Mouse (Mus musculus) forebrain, embryonic 14.5 days (tissue): ENCODE results near the gene Fam13a. TPM values are rescaled to one million over a fixed set of nuclear protein-coding genes. Genes with fewer than 3 reads are reported as not detected.
A peak's percentile ranks its signal among the peaks of the same experiment; 100 is the strongest.

Source experiments
- ATAC-seq: fragments of 200-750 bp; cut with Nextera tagmentation; 2 replicates; pipeline ENCODE4 v1.8.0; 2017; ENCODE audit warnings: mild to moderate bottlenecking, moderate library complexity
- DNase-seq: peaks from one replicate; pipeline ENCODE4 v3.0.0-alpha.2; 2015; ENCODE audit warnings: low spot score
- H3K27ac ChIP-seq: fragments of 300-500 bp; sonication (generic); 2 replicates; pipeline ENCODE4 v1.5.1; 2014; ENCODE audit warnings: low read depth, mild to moderate bottlenecking, control low read depth, low read length, moderate library complexity
- H3K27me3 ChIP-seq: fragments of 300-500 bp; sonication (generic); replicated peaks from 2 replicates; pipeline ENCODE4 v1.6.1; 2014; ENCODE audit warnings: low read length, control low read depth, mixed read lengths; ENCODE audit not compliant: control insufficient read depth, insufficient read depth
- H3K36me3 ChIP-seq: fragments of 300-500 bp; sonication (generic); 2 replicates; pipeline ENCODE4 v1.6.1; 2014; ENCODE audit warnings: low read length, control low read depth; ENCODE audit not compliant: control insufficient read depth, insufficient read depth
- H3K4me1 ChIP-seq: fragments of 300-500 bp; sonication (generic); 2 replicates; pipeline ENCODE4 v1.6.1; 2014; ENCODE audit warnings: antibody characterized with exemption, low read length, control low read depth; ENCODE audit not compliant: control insufficient read depth, insufficient read depth
- H3K4me2 ChIP-seq: fragments of 300-500 bp; sonication (generic); 2 replicates; pipeline ENCODE4 v1.6.1; 2014; ENCODE audit warnings: mild to moderate bottlenecking, control low read depth, low read length
- H3K4me3 ChIP-seq: fragments of 300-500 bp; sonication (generic); 2 replicates; pipeline ENCODE4 v1.5.1; 2014; ENCODE audit warnings: low read depth, low read length, control low read depth
- H3K9ac ChIP-seq: fragments of 300-500 bp; sonication (generic); 2 replicates; pipeline ENCODE4 v1.6.1; 2014; ENCODE audit warnings: mild to moderate bottlenecking, low read length, control low read depth, moderate library complexity
- H3K9me3 ChIP-seq: fragments of 300-500 bp; sonication (generic); replicated peaks from 2 replicates; pipeline ENCODE4 v1.6.1; 2016; ENCODE audit warnings: low read length, control low read depth, mixed read lengths; ENCODE audit not compliant: control insufficient read depth
- WGBS: fragments of 180-500 bp; shearing (Covaris S2); extraction: QIAGEN DNeasy Blood & Tissue Kit; methylation state at CpG from one replicate; pipeline ENCODE4 v1.1.7; 2014; 5-methylcytosine and 5-hydroxymethylcytosine counted together
- polyA plus RNA-seq: library from polyadenylated mRNA; unstranded; fragments of >200 nt; fragmentation: Nextera tagmentation; extraction: Ambion mirVana; gene quantifications from 2 replicates; pipeline ENCODE4 v1.2.1, GENCODE M21; 2014

Fam13a gene
- polyA plus RNA-seq, 1 experiment from 2014 or later = 6.5 TPM

DNA sequence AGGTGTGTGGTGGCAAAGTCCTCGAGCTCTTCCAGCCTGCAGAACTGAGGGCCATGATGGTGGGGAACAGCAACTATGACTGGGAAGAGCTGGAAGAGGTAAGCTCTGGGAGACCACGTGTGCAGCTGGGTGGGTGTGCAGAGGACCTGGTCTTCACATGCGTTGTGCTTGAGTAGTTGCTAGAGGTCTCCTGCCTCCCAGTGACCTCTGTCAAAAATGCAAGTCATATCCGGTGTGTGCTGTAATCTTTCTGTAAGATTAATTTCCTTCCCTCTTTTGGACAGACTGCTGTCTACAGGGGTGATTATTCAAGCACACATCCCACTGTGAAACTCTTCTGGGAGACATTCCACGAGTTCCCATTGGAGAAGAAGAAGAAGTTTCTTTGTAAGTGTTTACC, 107.9 kb downstream of the Fam13a start:
- Histone ChIP-seq H3K27ac (no peak overlapping the region), H3K4me2 (no peak overlapping the region), H3K9me3 (no peaks in the 10 kb centered on the region), H3K4me3 (no peak overlapping the region), H3K36me3 (peaks cover 3% of the 10 kb centered on the region; the same call in 1 of the 2 replicates), H3K27me3 (no peaks in the 10 kb centered on the region), H3K4me1 (no peaks in the 10 kb centered on the region), H3K9ac (no peak overlapping the region)
- DNase-seq (no peak), ATAC-seq (no peak)
- WGBS = 83% methylated on average over 5 of the region's 5 CpGs

DNA sequence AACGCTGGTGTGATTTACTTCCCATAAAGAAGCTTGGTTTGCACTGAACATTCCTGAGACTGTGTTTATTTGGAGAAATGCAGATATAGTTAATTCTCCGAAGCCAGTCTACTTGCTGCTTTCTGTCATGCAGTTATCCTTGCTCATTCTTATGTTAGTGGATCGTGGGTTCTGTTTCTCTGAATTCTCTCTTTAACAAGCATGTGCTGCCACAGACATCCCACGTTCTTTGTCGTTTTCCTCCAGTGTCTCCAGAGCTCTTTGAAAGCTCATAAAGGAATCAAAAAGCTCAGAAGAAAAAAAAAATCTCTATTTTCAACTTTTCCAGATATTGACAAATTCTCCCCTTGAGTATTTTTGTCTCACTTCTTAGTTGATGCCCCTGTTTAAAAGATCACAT, 110.4 kb downstream of the Fam13a start:
- no peak for ATAC-seq
- WGBS = 87% methylated on average over 5 of the region's 5 CpGs

DNA sequence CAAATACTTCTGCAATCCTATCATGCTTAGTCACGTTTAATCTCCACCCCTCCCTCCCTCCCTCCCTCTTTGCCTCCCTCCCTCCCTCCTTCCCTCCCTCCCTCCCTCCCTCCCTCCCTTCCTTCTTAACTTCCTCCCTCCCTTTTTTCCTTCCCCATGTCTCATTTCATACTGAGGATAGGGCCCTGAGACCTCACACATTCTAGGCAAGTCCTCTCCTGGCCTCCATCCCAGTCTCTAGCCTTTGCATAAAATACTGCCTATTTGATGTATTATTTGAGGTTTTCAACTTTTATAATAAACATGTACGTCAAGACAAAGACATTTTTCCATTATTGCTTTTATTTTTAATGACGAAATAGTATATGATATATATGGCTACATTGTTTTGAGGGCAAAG, 110.8 kb downstream of the Fam13a start:
- H3K27ac ChIP-seq = no peak overlapping the region
- 88% methylated on average over 3 of the region's 3 CpGs for WGBS
- ATAC-seq (no peak), DNase-seq (no peak)
- no peaks in the 10 kb centered on the region for H3K27me3 ChIP-seq
- H3K4me2 ChIP-seq = no peak overlapping the region
- H3K9me3 ChIP-seq = no peaks in the 10 kb centered on the region
- no peaks in the 10 kb centered on the region for H3K4me1 ChIP-seq
- H3K9ac ChIP-seq = no peak overlapping the region
- H3K36me3 ChIP-seq = peaks cover 1% of the 10 kb centered on the region; the same call in 1 of the 2 replicates
- no peak overlapping the region for H3K4me3 ChIP-seq

More for the DNA sequence above, 110.4 kb downstream of the Fam13a start:
- no peak overlapping the region for H3K4me3 ChIP-seq
- H3K27me3 ChIP-seq = no peaks in the 10 kb centered on the region
- no peaks in the 10 kb centered on the region for H3K4me1 ChIP-seq
- H3K4me2 ChIP-seq = no peak overlapping the region
- H3K27ac ChIP-seq = no peak overlapping the region
- no peak for DNase-seq
- peaks cover 3% of the 10 kb centered on the region; the same call in 1 of the 2 replicates for H3K36me3 ChIP-seq
- no peak overlapping the region for H3K9ac ChIP-seq
- H3K9me3 ChIP-seq = no peaks in the 10 kb centered on the region

DNA sequence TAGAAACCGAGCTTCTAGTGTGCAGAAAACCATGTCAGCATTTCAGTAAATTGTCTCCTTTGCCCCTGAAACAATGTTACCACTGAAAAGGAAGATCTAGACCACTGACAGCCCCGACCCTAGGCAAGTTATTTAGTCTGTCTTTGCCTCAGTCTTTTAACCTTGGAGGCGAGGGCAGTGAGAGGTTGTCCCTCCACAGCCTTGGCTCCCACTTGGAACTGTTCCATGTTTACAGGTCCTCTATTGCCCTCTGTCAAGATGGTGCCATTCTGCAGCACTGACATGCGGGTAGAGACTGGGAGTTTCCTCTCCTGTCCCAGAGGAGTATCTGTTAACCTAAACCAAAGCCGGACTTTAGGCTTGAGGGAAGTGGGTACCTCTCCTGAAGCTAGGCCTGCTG, 111.5 kb downstream of the Fam13a start:
- Histone ChIP-seq H3K27me3 (no peaks in the 10 kb centered on the region), H3K27ac (no peak overlapping the region), H3K4me3 (no peak overlapping the region), H3K9me3 (no peaks in the 10 kb centered on the region), H3K4me2 (no peak overlapping the region), H3K4me1 (no peaks in the 10 kb centered on the region), H3K36me3 (no peaks in the 10 kb centered on the region), H3K9ac (no peak overlapping the region)
- ATAC-seq = no peak
- WGBS = 87% methylated on average over 5 of the region's 5 CpGs
- DNase-seq = no peak

DNA sequence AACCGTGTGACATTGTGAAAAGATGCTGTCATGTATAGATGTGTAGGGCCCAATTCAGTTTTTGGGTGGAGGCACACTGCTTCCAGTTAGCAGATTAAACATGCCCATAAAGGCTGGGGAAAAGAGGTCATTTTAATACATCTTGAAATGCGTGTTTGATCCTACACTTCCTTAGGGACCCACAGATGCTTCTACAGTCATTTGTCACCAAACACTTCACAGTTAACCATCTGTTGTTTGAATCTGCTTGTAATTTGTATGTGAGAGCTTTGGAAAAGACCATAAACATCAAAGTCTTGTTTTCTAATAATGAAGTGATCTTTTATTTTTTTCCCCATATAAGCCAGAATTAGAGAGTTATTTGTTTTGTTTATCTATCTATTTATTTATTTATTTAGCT, 116.6 kb downstream of the Fam13a start:
- peaks cover 14% of the 10 kb centered on the region; the same call in 1 of the 2 replicates for H3K9me3 ChIP-seq
- WGBS = 54% methylated on average over 2 of the region's 2 CpGs
- no peak overlapping the region for H3K9ac ChIP-seq
- ATAC-seq (no peak), DNase-seq (peak; percentile 25)
- H3K36me3 ChIP-seq = no peaks in the 10 kb centered on the region
- peak overlapping the region; percentile 49 for H3K4me2 ChIP-seq
- H3K27ac ChIP-seq = no peak overlapping the region
- H3K4me1 ChIP-seq = peaks cover 9% of the 10 kb centered on the region
- H3K27me3 ChIP-seq = no peaks in the 10 kb centered on the region
- no peak overlapping the region for H3K4me3 ChIP-seq

DNA sequence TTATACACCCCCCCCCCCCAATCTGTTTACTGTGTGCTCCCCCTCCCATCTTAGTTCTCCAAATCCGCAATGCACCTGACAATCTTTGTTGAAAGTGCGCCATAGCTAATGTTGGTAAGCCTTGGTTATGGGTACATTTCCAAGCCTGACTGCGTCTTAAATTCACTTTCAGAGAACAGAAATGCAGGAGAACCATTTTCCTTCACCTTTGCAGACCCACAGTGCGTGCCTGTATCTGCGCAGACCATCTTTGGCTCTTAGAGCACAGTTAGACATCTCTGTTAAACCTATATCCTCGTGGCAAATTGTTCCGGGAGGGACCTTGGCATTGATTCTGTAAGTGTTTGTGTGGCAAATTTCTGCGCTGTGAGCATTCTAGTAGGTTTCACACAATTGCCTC, 117.0 kb downstream of the Fam13a start:
- 65% methylated on average over 8 of the region's 8 CpGs for WGBS
- DNase-seq (no peak), ATAC-seq (no peak)
- Histone ChIP-seq H3K36me3 (no peaks in the 10 kb centered on the region), H3K9me3 (peaks cover 14% of the 10 kb centered on the region; the same call in 1 of the 2 replicates), H3K4me1 (peaks cover 9% of the 10 kb centered on the region), H3K4me2 (peak overlapping the region; percentile 49), H3K27me3 (no peaks in the 10 kb centered on the region), H3K4me3 (peak overlapping the region; percentile 42), H3K9ac (no peak overlapping the region; the same call in 1 of the 2 replicates), H3K27ac (no peak overlapping the region)

DNA sequence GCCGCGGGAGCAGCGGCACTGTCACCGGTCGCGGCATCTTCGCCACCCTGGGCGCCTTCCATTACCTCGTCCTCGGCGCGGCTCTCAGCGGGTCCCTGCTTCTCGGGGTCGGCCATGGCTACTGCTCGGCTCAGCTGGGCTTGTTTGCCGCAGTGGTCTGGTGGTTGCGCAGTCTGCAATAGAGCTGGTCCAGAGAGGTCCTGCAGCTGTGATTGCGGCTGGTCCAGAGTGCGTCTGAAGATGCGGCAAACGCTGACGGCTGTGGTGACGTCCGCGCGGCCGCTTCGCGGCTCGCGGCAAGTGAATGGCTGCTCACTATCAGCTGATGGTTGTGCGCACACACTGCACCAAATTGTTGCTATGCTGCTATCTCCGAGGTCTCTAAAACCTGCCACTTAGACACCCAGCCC, 117.5 kb downstream of the Fam13a start, which contains the start of gene Nap1l5:
Gene Nap1l5 (minus strand): TSS at position 225 of the 410 bp plus-strand sequence.
- H3K27ac ChIP-seq = peak within 1 kb of the TSS; percentile 70; the same call in 1 of the 2 replicates
- H3K4me1 ChIP-seq = peaks cover 9% of the 10 kb centered on the region
- H3K4me2 ChIP-seq = peak within 1 kb of the TSS; percentile 49
- ATAC-seq = peak; percentile 87
- 41% methylated on average over 34 of the region's 34 CpGs for WGBS
- H3K9me3 ChIP-seq = peaks cover 14% of the 10 kb centered on the region; the same call in 1 of the 2 replicates
- H3K9ac ChIP-seq = peak within 1 kb of the TSS; percentile 52
- H3K27me3 ChIP-seq = no peaks in the 10 kb centered on the region
- H3K36me3 ChIP-seq = no peaks in the 10 kb centered on the region
- H3K4me3 ChIP-seq = peak within 1 kb of the TSS; percentile 42
- peak; percentile 72 for DNase-seq

DNA sequence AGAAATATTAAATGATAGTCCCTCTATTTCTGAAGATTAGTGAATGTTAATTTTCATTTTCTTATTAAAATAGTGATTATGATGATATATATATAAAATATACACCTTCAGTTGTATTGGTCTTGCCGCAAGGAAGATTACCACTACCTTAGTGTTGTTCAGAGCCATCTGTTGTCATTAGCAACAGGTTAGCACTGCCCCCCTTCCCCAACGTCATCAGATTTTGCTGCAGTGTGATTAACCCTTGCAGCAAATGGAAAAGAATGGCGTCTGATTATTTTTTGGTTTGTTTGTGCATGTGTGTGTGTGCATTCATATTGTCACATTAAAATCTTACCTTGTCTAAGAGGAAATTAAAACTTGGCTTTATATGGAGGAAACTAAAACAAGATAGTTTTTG, 119.8 kb downstream of the Fam13a start:
- Histone ChIP-seq H3K9me3 (peaks cover 14% of the 10 kb centered on the region; the same call in 1 of the 2 replicates), H3K4me3 (no peak overlapping the region), H3K36me3 (no peaks in the 10 kb centered on the region), H3K4me1 (peaks cover 9% of the 10 kb centered on the region), H3K4me2 (no peak overlapping the region), H3K27ac (no peak overlapping the region), H3K27me3 (no peaks in the 10 kb centered on the region), H3K9ac (no peak overlapping the region)
- 52% methylated on average over 3 of the region's 3 CpGs for WGBS
- ATAC-seq = no peak
- DNase-seq = no peak

DNA sequence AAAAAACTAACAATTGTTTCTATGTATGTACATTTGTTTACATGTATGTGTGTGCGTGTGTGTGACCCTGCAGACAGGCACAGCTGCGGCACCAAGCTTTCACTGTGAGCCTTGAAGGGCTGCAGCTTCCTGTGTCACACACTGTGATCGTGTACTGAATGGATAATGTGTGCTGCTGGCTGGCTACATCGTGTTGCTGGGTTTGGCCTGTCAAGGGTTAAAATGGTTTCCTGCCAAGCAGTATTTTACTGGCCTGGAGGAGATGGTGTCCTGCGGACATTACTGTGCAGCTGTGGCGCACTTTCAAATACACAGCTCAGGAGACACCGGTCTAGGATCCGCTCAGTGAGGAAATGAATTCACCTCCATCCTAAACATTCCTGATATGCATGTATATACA, 121.2 kb downstream of the Fam13a start:
- Histone ChIP-seq H3K27me3 (no peaks in the 10 kb centered on the region), H3K4me1 (peaks cover 9% of the 10 kb centered on the region), H3K9ac (no peak overlapping the region), H3K4me3 (no peak overlapping the region), H3K36me3 (no peaks in the 10 kb centered on the region), H3K27ac (0 out of 2 replicates have a peak overlapping the region, but pooled peaks have one; percentile 11), H3K4me2 (peak overlapping the region; percentile 29), H3K9me3 (peaks cover 14% of the 10 kb centered on the region; the same call in 1 of the 2 replicates)
- peak; percentile 88 for ATAC-seq
- 18% methylated on average over 8 of the region's 8 CpGs for WGBS
- DNase-seq = peak; percentile 89
